Mouse (Mus musculus) lung, postnatal 25 days (tissue): ENCODE results near the gene Prpf8.

Experiments used
- DNase-seq: peaks from one replicate; pipeline ENCODE4 v3.0.0; 2022; ENCODE audit warnings: low spot score

The Prpf8 gene

GRCm38 (mm10) chr11:75508162-75508561 is 21.5 kb downstream of the Prpf8 start:
- DNase-seq: no peak

DNA sequence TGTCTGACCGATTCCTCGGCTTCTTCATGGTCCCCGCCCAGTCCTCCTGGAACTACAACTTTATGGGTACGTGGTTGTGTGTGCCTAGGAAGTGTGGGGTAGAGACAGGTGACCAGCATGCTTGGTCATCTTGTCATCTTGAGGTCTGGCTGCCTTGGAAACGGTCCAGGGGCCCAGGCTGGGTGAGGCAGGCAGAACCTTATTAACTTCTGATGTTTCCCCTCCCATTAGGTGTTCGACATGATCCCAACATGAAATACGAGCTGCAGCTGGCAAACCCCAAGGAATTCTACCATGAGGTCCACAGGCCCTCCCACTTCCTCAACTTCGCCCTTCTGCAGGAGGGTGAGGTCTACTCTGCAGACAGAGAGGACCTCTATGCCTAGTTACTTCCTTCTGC is 22.3 kb downstream of the Prpf8 start:
- DNase-seq: no peak

DNA sequence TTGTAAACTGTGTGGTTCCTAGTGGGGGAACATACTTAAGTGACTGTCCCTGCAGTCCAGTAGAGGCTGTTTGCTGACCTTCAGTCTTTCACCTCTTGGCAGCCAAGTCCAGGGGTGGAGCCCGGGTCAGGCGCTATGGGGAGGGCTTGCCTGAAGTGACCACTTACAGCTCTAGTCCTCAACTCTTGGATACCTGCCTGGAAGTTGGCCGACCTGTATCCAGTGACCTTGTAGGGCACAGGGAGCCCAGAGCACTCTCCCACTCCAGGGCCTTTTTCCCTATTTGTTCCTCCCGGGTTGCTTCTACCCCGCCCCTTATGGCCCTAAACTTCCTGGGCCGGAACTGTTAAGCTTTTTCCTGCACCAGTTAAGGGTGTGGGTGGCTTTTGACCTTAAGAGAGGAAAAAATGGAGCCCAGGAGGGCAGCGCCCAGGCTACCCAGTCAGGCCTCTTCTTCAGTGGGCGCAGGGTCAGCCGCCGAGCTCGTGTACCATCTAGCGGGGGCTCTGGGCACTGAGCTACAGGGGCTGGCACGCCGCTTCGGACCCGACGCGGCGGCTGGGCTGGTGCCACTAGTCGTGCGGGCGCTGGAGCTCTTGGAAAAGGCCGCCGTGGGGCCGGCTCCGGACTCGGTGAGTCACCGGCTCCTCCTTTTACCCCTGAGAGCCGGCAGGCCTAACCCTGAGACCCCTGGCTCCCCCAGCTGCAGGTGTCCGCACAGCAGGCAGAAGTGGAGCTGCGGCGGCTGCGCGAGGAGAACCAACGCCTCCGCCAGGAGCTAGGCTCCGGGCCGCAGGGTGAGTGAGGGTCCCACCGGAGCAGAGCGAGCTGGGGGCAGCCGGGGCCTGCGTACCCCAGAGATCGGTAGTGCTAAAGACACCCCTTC is 23.4 kb downstream of the Prpf8 start, which contains the start of gene Rilp:
Rilp (plus strand) TSS at position 354 of the 886 bp plus-strand sequence.
- DNase-seq: peak; percentile 93

GRCm38 (mm10) chr11:75510627-75510993 is 24.0 kb downstream of the Prpf8 start:
- DNase-seq: peak; percentile 94

- DNase-seq: peak; percentile 76
These were observed 24.6 kb downstream of the Prpf8 start for GRCm38 (mm10) chr11:75511213-75511612.

- DNase-seq: no peak
These were observed 25.8 kb downstream of the Prpf8 start for GRCm38 (mm10) chr11:75512301-75513018.

DNA sequence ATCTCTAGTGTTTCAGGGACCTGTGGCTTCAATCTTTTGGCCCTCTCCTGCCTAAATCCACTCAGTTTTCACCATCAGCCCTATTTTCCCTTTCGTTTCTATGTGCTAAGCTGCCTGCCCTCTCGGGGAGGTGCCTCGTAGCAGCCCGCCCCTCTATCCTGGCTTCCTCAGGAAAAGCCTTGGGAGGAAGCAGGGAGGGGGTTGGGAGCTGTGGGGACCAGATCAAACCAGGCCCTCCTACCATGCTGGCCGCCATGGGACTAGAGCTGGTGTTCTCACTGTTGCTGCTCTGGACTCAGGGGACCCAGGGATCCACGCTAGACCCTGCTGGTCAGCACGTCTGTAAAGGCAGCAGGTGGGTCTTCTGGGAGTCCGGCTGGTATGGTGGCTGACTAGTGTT is 26.7 kb downstream of the Prpf8 start, which contains the start of gene Scarf1:
Scarf1 (plus strand) TSS at position 205 of the 400 bp plus-strand sequence.
- DNase-seq: peak; percentile 79

- no peak for DNase-seq
These were observed 28.6 kb downstream of the Prpf8 start for GRCm38 (mm10) chr11:75515186-75515585.

GRCm38 (mm10) chr11:75519834-75520633 is 33.4 kb downstream of the Prpf8 start:
- no peak for DNase-seq

GRCm38 (mm10) chr11:75521609-75522008 is 35.0 kb downstream of the Prpf8 start:
- DNase-seq: peak; percentile 49

DNA sequence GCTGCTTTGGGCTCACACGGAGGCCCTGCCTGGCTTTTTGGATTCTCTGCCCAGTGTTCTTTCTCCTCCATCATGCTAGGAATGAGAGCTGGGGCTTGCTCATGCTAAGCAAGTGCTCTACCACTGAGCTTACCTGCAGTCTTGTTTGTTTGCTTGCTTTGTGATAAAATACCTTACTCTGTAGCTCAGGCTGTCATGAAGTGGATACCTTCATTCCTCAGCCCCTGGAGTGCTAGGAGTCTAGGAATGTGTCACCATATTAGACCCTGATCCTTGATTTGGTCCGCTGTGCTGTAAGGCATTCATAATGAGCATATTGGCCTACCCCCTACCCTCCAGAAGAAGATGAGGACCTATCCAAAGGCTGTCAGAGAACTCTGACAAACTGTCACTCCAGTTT is 36.2 kb downstream of the Prpf8 start:
- DNase-seq: no peak

DNA sequence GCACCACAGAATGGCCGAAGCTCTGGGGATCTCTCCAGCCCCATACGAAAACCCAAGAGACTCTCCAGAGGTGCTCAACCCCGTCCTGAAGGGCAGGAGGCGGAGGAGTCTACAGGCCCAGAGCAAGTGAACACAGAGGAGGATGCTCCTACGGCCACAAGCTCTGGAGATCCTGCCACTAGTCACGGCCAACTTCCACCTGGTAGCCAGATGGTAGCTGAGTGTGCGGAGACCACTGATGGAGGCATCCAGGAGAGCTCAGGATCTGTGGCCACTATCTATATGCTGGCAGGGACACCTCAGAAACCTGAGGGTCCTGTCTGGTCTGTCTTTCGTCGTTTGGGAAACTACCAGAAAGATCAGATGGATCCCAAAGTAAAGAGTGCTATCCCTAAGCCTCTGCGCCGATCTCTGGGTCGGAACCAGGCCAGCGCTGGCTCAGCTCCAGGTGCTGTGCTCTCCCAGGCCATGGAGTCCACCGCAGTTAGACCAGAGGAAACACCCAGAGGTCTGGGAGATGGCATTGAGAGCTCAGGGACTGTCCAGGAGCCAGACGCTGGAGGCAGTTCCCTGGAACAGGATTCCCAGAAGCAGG is 39.0 kb downstream of the Prpf8 start:
- no peak for DNase-seq

DNA sequence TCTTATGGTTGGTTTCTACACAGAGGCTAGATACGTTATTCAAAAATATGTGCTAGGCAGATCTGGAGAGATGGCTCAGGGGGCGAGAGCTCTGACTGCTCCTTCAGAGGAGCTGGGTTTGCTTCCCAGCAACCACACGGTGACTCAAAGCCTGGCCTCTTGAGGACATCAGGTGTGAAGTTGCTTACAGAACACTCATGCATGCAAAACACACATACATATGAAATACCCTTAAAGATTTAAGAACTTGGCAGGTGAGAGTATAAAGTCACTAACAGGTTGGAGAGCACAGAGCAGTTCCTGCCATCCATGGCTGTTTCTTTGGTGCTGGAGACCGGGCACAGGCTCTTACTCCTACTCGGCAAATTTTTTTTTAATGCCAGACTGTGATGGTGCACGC is 40.3 kb downstream of the Prpf8 start:
- no peak for DNase-seq

DNA sequence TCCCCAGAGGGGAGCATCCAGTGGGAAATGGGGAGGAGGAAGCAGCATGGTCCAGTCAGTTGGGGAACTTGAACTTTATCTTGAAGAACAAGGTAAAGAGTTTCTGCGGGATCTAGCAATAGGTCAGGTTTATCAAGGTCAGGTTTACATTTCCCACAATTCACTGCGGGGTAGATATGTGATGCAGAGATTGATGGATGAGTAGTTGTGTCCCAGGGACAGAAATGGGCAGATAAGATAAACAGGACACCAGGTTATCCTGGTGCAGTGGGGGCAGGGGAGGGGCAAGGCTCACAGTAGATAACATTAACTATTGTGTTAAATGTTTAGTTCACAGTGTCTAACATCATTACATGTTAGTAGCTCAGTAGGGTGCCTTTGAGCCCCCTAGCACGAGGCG is 43.2 kb downstream of the Prpf8 start:
- no peak for DNase-seq

GRCm38 (mm10) chr11:75530325-75530724 is 43.7 kb downstream of the Prpf8 start:
- DNase-seq: peak; percentile 96

DNA sequence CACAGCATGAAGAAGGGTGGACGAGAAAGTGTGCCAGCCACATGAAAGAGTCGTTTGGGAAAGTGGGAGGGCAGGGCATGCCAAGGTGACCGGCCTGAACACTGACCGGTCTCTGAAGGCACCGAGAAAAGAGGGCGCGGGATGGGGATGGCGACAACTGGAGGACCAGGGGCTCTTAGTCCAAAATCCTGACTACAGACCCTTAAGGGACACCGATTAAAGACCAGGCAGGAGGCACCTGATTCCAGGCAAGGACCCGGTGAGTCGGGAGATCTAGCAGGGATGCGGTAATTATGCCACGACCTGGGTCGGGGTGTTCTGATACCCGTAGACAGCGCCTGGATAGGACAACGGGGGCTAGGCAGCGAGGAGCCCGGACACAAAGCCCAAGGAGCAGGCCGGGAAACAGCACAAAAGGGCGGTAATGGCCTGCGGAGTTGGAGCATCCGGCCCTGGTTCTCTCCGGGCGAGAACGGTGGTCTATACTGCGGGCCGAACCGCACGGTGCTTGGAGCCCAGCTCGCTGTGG is 44.3 kb downstream of the Prpf8 start:
- no peak for DNase-seq

GRCm38 (mm10) chr11:75531469-75532242 is 45.0 kb downstream of the Prpf8 start, which contains the start of gene Slc43a2:
Gene Slc43a2 (plus strand): TSS chr11:75531694.
- DNase-seq: peak; percentile 95

GRCm38 (mm10) chr11:75532340-75533277 is 46.0 kb downstream of the Prpf8 start:
- no peak for DNase-seq

- DNase-seq: no peak
These were observed 46.8 kb downstream of the Prpf8 start for GRCm38 (mm10) chr11:75533314-75534015.
